Mouse (Mus musculus) naive thymus-derived CD4-positive, alpha-beta T cell, adult 2 months (primary cell): ENCODE results near the gene Pfkl.
"Not testable (repeated sequence)": the region's sequence is repeated elsewhere in the genome, so short reads cannot be mapped to it uniquely, and the experiment has no call there.

Source experiments
- DNase-seq: peaks from one replicate; pipeline ENCODE4 v3.0.0-alpha.2; 2011; ENCODE audit warnings: low read depth

Pfkl gene

DNA sequence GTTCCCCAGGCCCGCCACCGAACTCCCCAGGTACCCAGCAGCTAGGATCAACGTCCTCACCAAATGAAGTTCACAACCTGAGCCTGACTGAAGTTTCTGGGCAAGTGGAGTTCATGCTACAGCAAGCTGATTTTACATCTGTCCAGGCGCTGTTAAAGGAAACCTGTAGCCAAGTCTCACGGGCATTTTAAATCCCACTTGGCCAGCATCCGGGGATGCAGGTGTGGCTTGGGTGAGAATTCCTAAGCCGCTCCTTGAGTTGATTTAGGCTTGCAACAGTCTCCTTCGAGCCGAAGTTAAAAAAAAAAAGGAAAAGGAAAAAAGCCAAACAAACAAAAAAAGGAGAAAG, at the start of gene Pfkl:
Gene Pfkl, minus strand, starts transcription at position 139 of the 349 bp plus-strand sequence.
- DNase-seq: no peak

DNA sequence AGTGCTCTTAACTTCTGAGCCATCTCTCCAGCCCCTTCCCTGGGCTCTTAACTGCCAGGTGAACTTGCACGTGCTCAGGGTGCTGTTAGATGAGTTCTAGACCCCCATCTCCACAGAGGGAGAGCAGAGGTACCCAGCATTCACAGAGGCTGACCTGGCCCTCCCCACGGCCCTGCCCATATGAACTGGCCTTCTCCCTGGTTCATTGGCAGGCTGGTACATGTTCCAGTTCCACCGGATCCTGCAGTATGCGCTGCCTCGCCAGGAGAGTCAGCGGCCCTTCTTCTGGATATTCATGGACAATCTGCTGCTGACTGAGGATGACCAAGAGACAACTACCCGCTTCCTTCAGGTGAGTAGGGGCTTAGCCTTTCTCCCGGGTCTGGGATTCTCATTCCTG, 47.2 kb upstream of the Pfkl start:
- no peak for DNase-seq

DNA sequence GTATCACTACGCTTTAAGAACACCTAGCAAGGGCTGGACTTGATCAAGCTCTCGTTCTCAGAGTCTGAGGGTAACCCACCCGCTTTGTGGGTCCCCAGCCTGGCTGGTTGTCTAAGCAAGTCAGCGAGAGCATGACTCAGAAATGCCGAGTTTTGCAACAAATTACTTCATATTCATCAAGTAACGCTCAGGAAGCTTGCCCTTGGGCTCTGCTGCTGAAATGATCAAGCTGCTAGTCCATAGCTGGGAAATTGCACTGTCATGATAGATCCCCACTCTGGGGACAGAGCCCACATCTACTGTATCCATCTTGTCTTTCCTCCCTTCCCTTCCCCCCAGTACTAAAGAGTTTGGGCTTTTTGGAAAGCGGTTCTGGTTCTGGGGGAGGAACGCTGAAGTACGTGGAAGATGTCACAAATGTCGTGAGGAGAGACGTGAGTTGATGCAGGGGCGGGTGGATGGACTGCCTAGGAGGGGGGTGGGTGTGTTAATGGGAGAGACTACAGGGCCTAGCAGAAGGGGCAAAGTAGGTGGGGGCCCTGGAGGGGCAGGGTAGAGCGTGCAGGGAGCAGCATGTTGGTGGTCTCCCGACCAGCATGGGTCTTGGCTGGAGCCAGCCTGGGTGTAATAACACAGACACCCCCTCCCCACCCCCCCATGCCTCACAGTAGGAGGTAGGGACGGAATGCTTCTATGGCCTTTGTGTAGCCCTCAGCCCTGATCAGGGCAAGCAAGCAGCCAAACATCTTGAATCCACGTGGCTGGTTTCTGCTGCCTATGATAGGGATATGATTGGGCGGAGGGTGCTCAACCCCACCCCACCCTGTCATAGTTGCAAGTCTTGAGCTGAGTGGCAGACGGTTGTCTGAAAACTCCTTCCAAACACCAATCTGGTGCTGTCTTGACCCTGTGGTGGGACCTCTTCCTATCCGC, 45.0 kb upstream of the Pfkl start:
- DNase-seq: no peak

DNA sequence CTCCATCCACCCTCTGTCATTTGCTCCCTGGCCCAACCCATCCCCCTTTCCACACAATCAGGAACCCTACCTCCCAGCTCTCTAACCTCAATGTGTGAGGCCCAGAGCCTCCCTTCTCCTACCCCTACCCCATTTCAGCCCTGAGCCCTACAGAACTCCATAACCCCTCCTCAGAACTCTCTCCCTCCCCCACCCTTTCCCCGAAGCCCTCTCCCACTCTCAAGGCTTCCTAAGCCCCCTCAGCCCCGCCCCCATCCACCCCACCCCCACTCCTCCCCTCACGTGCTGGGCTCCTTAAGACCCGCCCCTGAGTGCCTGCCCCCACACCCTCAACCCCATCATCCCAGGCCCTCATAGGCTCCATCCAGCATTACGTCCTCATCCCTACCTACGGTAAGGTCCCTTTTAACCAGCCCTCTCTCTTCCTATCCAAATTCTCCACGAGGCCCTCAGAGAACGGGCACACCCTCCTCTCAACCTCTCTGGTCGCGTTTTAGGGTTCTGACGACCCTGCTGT, 39.7 kb upstream of the Pfkl start:
- no peak for DNase-seq

DNA sequence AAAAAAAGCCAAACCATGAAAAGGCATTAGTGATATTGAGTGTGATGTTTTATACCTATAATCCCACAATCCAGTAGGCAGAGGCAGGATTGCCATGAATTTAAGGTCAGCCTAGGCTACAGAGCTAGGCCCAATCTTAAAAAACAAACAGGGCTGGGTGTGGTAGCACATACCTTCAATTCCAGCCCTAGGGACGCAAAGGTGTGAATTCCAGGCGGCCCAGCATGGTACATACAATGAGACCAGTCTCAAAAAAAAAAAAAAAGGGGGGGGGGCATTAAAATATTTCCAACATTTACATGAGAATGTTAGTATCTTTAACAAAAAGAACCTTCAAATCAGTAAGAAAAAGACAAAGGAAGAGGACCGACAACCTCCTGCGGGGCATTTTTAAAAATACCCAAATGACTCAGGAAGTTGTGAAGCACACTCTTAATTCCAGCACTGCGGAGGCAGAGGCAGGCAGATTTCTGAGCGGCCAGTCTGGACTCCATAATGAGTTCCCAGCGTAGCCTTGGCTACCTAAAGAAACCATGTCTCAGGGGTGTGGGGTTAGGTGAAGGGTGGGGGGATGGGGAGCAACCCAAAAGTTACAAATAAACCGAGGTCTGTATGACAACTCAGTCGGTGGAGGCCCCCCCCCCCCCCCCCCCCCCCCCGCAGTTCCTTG, 38.3 kb upstream of the Pfkl start:
- DNase-seq: no peak

DNA sequence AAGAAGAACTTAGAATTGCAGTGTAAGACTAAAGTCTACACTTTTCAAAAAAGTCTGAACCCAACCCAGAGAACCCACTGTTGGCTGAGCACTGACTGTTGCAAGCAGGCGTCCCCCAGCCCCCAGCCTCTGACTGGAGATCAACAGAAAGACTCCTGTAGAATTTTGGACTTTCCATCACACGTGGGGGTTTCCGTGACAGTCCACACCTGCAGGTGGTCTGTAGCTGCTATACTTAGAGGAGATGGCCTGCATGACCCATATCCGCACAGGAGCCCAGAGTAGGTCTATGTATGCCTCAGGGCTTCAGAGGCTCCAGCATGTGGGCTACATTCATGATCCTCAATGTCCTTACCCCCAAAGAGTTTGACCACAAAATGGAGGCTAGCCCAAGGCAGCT, 36.5 kb upstream of the Pfkl start:
- DNase-seq: no peak

DNA sequence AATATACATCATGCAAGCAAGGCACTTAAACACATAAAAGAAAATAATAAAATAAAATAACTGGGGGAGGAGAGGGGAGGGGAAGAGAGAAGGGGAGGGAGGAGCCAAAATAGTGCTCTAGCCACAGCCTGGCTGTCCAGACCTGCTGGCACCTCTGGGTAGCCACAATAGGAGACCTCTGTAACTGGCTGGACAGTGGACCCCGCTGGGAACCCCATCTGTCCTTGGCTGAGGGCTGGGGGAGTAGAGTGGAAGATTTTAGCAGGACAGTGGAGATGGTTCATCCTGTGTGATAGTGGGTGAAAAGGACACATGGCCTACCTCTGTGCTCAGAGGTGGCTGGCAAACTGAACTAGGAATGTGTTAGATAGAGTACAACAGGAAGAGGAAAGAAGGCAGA, 34.6 kb upstream of the Pfkl start:
- DNase-seq: no peak

DNA sequence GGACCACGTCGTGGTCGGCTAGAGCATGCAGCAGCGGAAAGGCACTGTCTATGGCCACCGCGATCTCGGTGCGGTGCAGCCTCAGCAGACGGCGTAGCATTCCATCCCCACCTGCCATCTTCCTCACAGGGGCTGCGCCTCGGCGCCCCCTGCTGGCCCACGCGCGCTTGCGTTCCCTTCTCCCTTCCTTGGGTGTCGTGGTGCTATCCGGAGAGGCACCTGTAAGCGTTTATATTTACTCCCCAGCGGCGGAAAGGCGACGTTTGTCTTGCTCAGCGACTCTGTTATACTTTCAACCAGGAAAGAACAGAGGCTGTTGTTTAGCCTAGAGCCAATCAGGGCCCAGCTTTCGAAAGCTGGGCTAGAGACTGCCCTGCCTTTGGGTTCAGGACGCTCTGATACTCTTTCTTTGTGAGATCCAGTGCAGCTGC, 33.5 kb upstream of the Pfkl start, which contains the start of gene Aire:
Gene Aire, minus strand, starts transcription at position 205 of the 431 bp plus-strand sequence.
- DNase-seq: peak; percentile 88

DNA sequence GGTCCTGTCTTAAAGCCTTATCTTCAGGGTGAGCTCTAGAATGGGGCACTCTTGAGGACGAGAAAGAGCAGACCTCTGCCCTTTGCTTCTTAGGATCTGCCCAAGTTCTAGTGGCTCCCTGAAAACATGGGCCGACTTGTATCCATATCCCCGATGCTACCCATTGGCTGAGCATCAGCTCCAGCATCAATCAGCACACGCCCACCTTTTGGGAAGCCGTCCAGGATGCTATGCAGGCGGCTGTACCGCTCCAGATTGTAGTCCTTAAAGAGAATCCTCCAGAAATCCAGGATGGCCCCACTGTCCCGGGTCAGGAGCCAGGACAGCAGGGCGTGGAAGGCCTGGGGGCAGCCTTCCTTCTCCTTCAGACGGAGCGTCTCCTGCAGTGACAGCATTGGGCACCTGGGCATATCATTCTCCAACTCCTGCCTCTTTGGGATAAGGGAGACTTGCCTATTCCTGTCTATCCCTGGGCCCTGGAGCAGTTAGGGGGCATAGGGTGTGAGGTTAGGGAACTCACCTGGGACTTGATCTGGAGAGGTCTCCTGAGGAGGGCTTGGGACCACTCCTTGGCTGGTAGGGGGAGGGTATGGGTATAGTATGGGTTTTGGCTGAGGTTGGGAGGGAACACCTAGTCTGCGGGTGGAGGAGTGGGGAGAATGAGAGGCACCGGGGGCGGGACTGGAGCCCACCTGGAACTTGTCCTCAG, 33.0 kb upstream of the Pfkl start:
- peak; percentile 17 for DNase-seq

DNA sequence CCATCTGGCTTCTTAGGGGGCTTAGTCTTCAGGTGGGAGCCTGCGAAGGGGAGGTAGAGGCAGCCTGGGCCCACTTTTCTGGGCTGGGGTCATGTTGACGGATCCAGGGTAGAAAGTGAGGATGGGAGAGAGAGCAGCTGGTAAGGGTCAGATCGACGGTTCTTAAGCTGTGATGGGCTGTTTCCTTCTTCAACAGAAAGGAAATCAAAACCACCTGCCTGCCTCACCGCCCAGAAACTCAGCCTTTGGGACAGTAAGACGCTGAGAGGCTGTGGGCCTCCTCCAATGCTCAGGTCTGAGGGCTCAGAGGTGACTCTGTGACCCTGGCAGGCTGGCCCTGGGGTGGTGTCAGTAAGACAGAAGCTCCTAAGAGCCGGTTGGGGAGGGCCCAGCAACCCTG, 32.2 kb upstream of the Pfkl start:
- no peak for DNase-seq

DNA sequence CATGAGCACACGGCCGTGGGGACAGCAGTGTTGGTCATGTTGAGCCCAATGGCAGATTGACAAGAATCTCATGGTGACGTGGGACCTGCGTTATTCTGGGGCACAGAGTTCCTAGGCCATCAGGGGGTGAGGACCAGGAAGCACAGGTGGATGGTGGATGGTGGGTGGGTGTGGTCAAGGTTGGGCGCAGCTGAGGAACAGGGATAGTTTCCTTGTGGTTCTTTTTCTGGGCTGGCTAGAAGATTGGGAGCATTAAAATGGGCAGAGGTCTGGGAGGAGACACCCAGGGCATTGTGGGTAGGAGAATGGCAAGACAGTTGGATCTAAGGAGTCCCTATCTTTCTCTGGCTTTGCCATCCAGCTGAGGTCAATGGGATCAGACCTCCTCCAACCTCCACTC, 31.8 kb upstream of the Pfkl start, which contains the start of gene Dnmt3l:
Gene Dnmt3l, plus strand, starts transcription at position 301 of the 400 bp plus-strand sequence.
- DNase-seq: no peak

DNA sequence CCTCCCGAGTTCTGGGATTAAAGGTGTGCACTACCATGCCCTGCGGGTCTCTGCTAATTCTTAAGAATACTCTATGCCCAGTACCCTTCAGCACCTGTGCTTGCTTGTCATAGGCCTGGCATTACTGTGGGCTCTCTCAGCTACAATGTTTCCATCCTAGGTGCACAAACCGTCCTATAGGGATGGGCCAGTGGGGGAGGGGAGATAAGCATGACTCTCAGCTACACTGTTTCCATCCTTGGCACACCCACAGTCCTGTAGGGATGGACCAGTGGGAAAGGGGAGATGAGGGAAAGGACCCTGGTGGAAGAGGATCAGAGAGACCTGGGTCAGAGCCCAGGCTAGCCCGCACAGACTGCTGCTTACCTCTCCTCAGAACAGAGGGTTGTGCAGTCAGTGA, 27.3 kb upstream of the Pfkl start:
- no peak for DNase-seq

DNA sequence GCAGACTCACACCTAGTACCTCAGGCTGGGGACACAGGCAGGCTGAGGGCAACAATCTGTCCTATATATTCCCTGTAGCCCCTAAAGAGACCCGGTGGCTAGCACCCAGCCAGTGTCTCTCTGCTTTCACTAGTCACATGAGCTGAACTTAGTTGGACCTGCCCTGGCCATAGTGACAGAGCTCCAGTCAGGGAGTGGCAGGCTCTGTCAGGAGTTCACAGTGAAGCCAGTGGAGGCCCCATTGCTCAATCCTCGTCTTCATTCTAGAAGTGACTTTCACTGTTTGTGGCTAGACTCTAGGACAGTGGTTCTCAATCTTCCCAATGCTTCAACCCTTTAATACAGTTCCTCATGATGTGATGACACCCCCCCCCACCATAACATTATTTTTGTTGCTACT, 22.1 kb upstream of the Pfkl start:
- no peak for DNase-seq

DNA sequence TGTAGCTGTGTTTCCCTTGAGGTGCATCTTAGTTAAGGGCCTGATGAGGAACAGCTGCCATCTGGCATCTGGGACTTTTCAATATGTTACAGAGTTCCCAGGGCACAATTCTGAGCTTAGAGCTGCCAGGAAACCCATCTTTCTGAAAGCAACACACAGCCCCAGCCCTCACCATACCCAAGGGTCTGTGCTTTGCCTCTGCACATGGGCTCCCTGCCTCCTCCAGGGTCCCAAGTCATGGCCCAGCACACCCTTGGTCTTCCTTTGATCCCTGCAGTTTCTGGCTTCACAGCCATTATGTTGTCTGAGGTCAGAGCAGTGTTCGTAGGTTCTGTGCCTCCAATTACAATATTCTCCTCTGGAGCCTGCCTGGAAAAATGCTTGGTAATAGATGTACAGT, 19.2 kb upstream of the Pfkl start:
- DNase-seq: no peak

DNA sequence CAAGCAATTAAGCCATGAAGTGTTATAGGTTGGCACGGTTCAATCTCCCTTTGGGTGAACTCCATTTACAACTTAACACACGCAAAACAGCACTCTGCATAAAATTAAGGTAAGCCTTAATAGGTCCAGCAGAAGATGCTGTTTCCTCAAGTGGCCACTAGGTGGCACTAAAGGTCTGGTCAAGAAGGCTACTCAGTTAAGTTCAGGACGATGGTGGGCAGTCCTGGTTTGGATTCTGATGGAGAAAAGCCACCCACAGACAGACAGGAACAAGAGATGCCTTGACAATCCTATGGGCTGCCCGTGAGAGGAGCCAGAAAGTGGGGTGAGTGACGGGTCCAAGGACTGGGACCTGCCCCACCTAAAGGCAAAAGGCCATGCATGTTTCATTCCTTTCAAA, 18.2 kb upstream of the Pfkl start:
- peak; percentile 88 for DNase-seq

DNA sequence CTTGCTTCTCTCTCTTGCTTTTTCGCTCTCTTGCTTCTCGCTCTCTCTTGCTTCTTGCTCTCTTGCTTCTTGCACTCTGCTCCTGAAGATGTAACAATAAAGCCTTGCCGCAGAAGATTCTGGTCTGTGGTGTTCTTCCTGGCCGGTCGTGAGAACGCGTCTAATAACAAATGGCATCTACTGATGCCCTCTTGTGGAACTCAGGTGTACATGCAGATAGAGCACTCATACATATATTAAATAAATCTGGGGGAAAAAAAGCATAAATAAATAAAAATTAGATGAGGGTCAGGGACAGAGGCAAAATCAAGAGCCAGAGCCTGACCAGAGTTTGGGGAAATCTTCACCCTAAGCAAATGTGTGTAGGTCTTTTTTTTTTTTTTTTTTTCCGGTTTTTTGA, 15.6 kb upstream of the Pfkl start:
- not testable (repeated sequence) for DNase-seq

DNA sequence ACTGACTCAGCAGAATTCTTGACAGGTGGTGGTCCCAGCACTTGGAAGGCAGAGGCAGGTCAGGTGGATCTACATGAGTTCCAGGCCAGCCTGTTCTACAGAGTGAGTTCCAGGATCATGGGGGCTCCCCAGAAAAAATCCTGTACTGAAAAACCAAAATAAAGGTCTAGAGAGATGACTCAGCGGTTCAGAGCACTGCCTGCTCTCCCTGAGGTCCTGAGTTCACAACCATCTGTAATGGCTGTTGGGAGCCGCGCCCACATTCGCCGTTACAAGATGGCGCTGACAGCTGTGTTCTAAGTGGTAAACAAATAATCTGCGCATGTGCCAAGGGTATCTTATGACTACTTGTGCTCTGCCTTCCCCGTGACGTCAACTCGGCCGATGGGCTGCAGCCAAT, 10.1 kb upstream of the Pfkl start:
- DNase-seq: not testable (repeated sequence)

DNA sequence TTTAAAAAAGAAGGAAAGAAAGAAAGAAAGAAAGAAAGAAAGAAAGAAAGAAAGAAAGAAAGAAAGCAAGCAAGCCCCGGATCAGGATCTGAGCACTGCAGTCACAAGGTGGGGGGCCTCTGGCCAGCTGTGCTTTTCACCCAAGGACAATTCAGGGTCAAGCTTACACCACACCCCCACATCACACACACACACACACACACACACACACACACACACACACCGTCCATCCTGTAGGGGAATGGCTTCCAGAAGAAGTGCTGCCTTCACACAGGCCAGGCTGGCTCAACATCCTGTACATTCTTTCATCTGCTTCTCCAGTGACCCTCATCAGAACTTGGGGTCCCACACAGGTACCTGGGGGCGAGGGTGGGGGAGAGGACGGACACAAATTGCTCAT, 9.4 kb upstream of the Pfkl start:
- no peak for DNase-seq

DNA sequence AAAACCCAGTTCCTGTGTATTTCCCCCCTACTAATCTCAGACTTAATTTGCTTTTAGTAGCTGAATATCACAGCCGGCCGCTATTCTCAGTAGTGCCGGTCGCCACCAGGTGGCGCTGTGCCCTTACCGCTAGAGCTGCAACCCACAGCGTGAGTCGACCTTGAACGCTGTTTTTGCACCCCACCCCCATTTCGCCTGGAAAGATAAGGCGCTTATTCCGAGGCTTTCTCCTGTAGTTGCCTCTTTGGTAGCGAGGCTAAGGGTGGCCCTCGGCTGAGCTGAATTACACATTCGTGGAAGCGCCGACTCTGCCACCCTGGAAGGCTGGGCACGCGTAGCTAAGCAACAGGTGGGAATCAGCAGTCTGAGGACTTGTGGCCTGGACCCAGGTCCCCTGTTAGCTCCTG, 8.9 kb upstream of the Pfkl start:
- peak; percentile 92 for DNase-seq

DNA sequence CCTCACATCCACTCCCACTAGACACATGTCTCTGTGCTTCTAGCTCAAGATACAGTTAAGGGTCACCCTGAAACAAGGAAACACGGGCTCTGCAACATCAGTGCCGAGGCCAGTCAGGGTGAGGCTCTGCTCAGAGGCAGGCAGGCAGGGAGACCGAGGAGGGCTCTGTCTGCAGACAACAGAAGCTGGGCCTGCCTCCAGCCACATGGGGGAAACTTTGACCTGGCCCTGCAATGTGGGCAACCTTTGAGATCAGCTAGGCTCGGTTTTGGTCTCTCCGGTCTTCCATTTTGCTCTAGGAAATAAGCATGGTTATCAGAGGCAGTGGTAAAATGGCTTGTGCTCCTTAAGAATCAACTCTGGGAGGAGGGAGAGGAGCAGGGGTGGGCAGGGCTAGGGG, 6.5 kb upstream of the Pfkl start:
- DNase-seq: no peak

DNA sequence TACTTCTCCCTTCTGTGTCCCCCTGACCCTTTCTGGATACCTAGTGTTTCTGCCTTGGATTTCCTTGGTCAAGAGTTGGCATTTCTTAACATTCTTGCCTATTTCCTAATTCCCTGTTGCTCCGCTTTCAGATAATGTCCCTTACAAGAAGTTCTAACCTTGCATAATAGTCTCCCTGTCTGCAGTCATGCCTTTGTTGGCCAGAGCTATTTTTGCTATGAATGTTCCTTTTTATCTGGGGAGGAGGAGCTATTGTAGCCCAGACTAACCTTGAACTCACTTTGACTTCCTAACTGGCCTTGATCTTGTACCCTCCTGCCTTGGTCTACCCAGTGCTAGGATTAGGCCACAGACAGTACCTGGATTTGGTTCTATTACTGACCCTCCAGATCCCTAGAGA, 5.6 kb upstream of the Pfkl start:
- DNase-seq: no peak

DNA sequence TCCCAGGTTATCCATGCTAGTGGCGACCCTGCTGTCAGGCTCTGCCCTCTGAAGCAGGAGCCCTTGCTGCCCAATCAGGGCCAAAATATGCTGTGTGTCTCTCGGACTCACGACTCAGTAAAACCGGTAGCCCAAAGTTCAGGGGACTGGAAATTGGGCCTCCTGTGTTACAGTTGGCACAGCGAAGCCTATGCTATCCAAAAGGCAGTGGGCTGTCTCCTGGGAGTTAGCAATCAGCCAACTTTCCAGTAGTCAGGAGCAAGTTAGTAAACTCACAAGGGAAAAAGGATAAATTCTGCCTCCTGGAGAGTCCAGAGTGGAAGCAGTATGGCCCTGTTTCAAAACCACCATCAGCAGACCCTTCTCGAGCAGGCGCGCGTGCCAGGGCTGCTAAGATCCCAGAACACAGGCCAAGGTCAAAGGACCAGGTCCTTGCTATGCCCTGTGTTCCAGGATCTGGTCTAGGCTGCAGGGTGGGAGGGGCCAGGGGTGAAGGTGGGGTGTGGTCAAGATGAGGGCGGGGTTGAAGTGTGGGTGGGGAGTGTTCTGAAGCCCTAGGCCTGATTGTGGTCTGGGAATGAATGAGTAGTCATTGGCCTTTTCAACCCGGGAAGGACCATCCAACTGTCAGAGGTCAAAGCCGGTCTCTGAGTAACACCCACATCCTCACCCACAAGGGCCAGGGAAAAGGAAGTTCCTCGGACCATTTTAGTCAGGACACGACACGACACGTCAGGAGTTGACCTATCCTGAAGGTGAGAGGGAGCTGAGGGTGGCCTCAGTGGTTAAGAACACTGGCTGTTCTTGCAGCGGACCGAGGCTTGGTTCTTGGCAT, 3.0 kb upstream of the Pfkl start:
- no peak for DNase-seq
